Comparison of ENCODE assay signal across 24 mouse cellular contexts in the genomic region with DNA sequence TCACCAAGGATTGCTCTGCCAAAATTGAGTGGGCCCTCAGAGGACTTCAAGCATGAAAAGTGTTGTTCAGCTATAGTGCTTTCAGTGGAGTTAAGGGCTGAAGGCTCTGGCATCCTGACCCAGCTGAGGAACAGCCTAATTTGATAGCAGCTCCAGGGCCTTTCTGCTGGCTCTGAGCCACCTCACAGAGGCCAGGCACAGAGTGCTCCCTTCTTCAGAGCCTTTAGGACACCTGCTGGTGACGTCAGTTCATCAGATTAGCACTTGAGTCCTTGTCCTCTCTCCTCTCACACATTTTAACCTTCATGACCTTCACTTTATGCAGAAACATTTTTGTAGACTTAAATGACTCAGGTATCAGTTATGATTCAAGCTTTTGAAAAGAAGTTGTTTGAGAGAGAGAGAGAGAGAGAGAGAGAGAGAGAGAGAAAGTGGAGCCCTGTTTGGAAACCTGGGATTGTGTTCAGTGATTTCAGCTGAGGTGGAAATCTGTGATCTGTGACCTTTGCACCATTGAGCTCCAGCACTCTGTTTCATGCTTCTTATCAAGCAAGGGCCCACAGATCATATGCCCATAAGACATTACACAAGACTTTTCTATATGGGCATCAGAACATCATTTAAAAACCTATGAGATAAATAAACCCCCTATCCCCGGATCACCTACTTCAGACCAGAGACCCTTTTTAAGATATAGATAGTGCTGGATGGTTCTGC. TPM values are rescaled to one million over a fixed set of nuclear protein-coding genes. Genes with fewer than 3 reads are reported as not detected.
"Had no signal": no experiment of that assay in that cellular context is flagged by ENCODE, and none has a peak within 500 bp of the region (broad histone marks: within the 10 kb centered on the region; RNA-seq: fewer than 3 reads in every experiment).

No protein-coding gene starts in this region.

- H3K4me3 ChIP-seq: kidney, embryonic 15.5 days; limb, embryonic 12.5 days; limb, embryonic 15.5 days had no signal

- ATAC-seq: liver, postnatal 0 days; lung, postnatal 0 days had no signal

- H3K27me3 ChIP-seq: kidney, embryonic 15.5 days; limb, embryonic 12.5 days; limb, embryonic 15.5 days had no signal

- H3K4me1 ChIP-seq: kidney, embryonic 15.5 days; limb, embryonic 12.5 days; limb, embryonic 15.5 days had no signal

- H3K9ac ChIP-seq: kidney, embryonic 15.5 days; limb, embryonic 12.5 days; limb, embryonic 15.5 days; liver, embryonic 14.5 days; liver, postnatal 0 days; lung, embryonic 14.5 days had no signal

- H3K9me3 ChIP-seq: kidney, embryonic 15.5 days; limb, embryonic 12.5 days; limb, embryonic 15.5 days had no signal

- DNase-seq: kidney, adult 8-10 months; kidney, postnatal 10 days; kidney, postnatal 36 days; left cerebral cortex, postnatal 4 days; liver, postnatal 0 days; lung, embryonic 14.5 days; lung, postnatal 4 days; midbrain, embryonic 14.5 days; thymus, postnatal 25 days had no signal

- H3K27ac ChIP-seq: kidney, embryonic 15.5 days; limb, embryonic 12.5 days; limb, embryonic 15.5 days; liver, embryonic 14.5 days had no signal

- H3K36me3 ChIP-seq: kidney, embryonic 15.5 days; limb, embryonic 12.5 days; limb, embryonic 15.5 days had no signal

- H3K4me2 ChIP-seq: kidney, embryonic 15.5 days; limb, embryonic 12.5 days; limb, embryonic 15.5 days; liver, embryonic 11.5 days; lung, embryonic 14.5 days; midbrain, embryonic 11.5 days had no signal

RNA-seq across cellular contexts. Expression of a gene that starts 35.2 kb away (rescaled TPM):
- polyA plus RNA-seq: kidney, embryonic 15.5 days; limb, embryonic 12.5 days; limb, embryonic 15.5 days; liver, embryonic 11.5 days; liver, embryonic 14.5 days; liver, postnatal 0 days; lung, embryonic 14.5 days; lung, postnatal 0 days; midbrain, embryonic 11.5 days; midbrain, embryonic 14.5 days; midbrain, postnatal 0 days; neural tube, embryonic 11.5 days; neural tube, embryonic 14.5 days; small intestine, adult 2 months; spleen, adult 2 months; stomach, embryonic 16.5 days; testis, adult 2 months; thymus, postnatal 0 days had no signal
